Mouse (Mus musculus): Measurements from ENCODE around the gene Hoxa13. TPM values are rescaled to one million over a fixed set of nuclear protein-coding genes. Genes with fewer than 3 reads are reported as not detected.

Gene Hoxa13
- total and polyA plus RNA-seq, 3 experiments, result not detected

DNA sequence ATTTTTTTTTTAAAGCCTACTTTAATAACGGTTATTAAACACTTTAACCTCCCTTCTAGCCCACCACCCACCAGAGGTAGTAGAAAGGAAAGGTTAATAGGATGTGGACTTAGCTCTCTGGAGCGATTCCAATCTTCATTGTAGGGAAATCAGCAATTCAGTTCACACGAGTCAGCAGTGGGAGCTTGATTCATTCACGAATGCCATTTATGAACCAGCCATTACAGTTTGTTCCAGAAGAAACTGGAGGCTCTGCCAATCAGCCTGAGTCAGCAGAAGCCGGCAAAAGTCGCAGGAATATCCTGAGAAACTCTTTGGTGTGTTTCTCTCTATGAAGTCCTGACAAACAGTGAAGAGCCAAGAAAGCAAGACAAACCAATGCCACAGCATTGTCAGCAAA lies 33.9 kb upstream of the Hoxa13 start:
- Histone ChIP-seq H3K9ac (ENCODE audit: control insufficient read depth, low read depth, low read length, poor library complexity, severe bottlenecking) (no peak overlapping the region), H3K4me3 (ENCODE audit: control insufficient read depth in 1 of 2, insufficient read depth in 1 of 2, low read depth in 2 of 2, low read length in 2 of 2) (no peak overlapping the region), H3K4me1 (ENCODE audit: control insufficient read depth in 1 of 2, insufficient read depth in 2 of 2, low read length in 2 of 2) (no peaks in the 10 kb centered on the region), H3K79me2 (ENCODE audit: control insufficient read depth, insufficient read depth, low read length, poor library complexity) (no peaks in the 10 kb centered on the region), H3K36me3 (ENCODE audit: control insufficient read depth in 1 of 2, insufficient read depth in 2 of 2, low read length in 2 of 2) (no peaks in the 10 kb centered on the region), H3K9me3 (replicated peaks; ENCODE audit: insufficient read depth, low read length) (no peaks in the 10 kb centered on the region), H3K27me3 (ENCODE audit: control insufficient read depth in 1 of 2, insufficient read depth in 2 of 2, low read length in 2 of 2) (no peaks in the 10 kb centered on the region), H3K27ac (ENCODE audit: control insufficient read depth, low read depth, low read length) (no peak overlapping the region)
- DNase-seq (ENCODE audit: low read depth, low spot score), result no peak
- TF ChIP-seq NELFE (IDR thresholded peaks at IDR 0.05; ENCODE audit: low read depth, low read length) (no peak), GABPA (IDR thresholded peaks at IDR 0.05; ENCODE audit: low read depth, low read length) (no peak), TCF12 (IDR thresholded peaks at IDR 0.05; ENCODE audit: low read depth, low read length) (no peak), UBTF (IDR thresholded peaks at IDR 0.05; ENCODE audit: borderline replicate concordance, insufficient read depth, low read depth, low read length) (no peak), HCFC1 (IDR thresholded peaks at IDR 0.05; ENCODE audit: low read depth, low read length) (no peak), POLR2A (IDR thresholded peaks at IDR 0.05; ENCODE audit: control insufficient read depth in 1 of 2, insufficient read depth in 1 of 2, low read depth in 1 of 2, low read length in 2 of 2, poor library complexity in 1 of 2) (no peak), RCOR1 (IDR thresholded peaks at IDR 0.05; ENCODE audit: low read depth, low read length) (no peak), MYB (IDR thresholded peaks at IDR 0.05; ENCODE audit: low read depth, low read length) (no peak), TBP (IDR thresholded peaks at IDR 0.05; ENCODE audit: low read depth, low read length) (no peak), CHD1 (IDR thresholded peaks at IDR 0.05; ENCODE audit: low read depth, low read length) (no peak), E2F4 (IDR thresholded peaks at IDR 0.05; ENCODE audit: borderline replicate concordance, low read depth, low read length) (no peak), ETS1 (IDR thresholded peaks at IDR 0.05; ENCODE audit: low read depth, low read length) (no peak), CHD2 (IDR thresholded peaks at IDR 0.05; ENCODE audit: low read length) (no peak), ZC3H11A (IDR thresholded peaks at IDR 0.05; ENCODE audit: low read depth, low read length) (no peak), TAL1 (IDR thresholded peaks at IDR 0.05; ENCODE audit: low read length) (no peak), MAFK (IDR thresholded peaks at IDR 0.05; ENCODE audit: borderline replicate concordance, low read depth, low read length) (no peak), GATA1 (IDR thresholded peaks at IDR 0.05; ENCODE audit: low read depth, low read length) (no peak)

DNA sequence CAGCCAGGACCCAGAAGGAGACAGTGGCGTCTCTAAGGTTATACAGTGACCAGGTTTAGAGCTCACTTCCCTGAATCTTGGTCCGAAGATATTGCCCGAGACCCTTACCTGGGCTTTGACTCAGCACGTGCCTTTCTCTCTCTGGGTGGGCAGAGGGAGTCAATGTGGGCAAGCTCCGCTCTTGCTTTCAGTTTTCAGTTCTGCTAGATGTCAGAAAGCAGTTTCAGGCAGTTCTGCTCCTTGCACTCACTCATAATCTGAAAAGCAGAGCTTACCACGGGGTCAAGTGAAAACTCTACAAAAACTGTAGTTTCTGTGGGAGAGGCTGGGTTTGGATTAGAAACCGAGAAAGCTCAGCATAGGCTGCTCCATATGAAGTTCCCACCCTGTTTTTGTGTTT lies 31.6 kb upstream of the Hoxa13 start:
- no peak for TF ChIP-seq SMC3 (IDR thresholded peaks at IDR 0.05; ENCODE audit: low read depth, low read length)
- TF ChIP-seq MEF2A (IDR thresholded peaks at IDR 0.05; ENCODE audit: extremely low read depth, insufficient replicate concordance, low read depth, low read length, poor library complexity, severe bottlenecking), result no peak
- TF ChIP-seq RAD21 (IDR thresholded peaks at IDR 0.05; ENCODE audit: low read depth, low read length), result no peak
- TF ChIP-seq MAFK (IDR thresholded peaks at IDR 0.05; ENCODE audit: borderline replicate concordance, low read depth, low read length), result no peak
- TF ChIP-seq MXI1 (IDR thresholded peaks at IDR 0.05; ENCODE audit: low read depth, low read length), result no peak
- TF ChIP-seq MYB (IDR thresholded peaks at IDR 0.05; ENCODE audit: low read depth, low read length), result no peak
- TF ChIP-seq TAL1 (IDR thresholded peaks at IDR 0.05; ENCODE audit: low read length), result no peak
- TF ChIP-seq CHD2 (IDR thresholded peaks at IDR 0.05; ENCODE audit: low read length), result no peak
- TF ChIP-seq GABPA (IDR thresholded peaks at IDR 0.05; ENCODE audit: low read depth, low read length), result no peak
- TF ChIP-seq EP300 (IDR thresholded peaks at IDR 0.05; ENCODE audit: low read depth in 1 of 2, low read length in 2 of 2), result no peak
- TF ChIP-seq NRF1 (IDR thresholded peaks at IDR 0.05; ENCODE audit: insufficient read depth, low read depth, low read length, poor library complexity, severe bottlenecking), result no peak
- TF ChIP-seq POLR2AphosphoS2 (IDR thresholded peaks at IDR 0.05; ENCODE audit: low read length), result no peak
- DNase-seq (ENCODE audit: low read depth, low spot score), result no peak
- Histone ChIP-seq H3K27ac (ENCODE audit: control insufficient read depth, low read depth, low read length) (no peak overlapping the region), H3K9ac (ENCODE audit: control insufficient read depth, low read depth, low read length, poor library complexity, severe bottlenecking) (no peak overlapping the region), H3K27me3 (ENCODE audit: control insufficient read depth in 1 of 2, insufficient read depth in 2 of 2, low read length in 2 of 2) (no peaks in the 10 kb centered on the region), H3K4me3 (ENCODE audit: control insufficient read depth in 1 of 2, insufficient read depth in 1 of 2, low read depth in 2 of 2, low read length in 2 of 2) (no peak overlapping the region), H3K36me3 (ENCODE audit: control insufficient read depth in 1 of 2, insufficient read depth in 2 of 2, low read length in 2 of 2) (no peaks in the 10 kb centered on the region), H3K4me1 (ENCODE audit: control insufficient read depth in 1 of 2, insufficient read depth in 2 of 2, low read length in 2 of 2) (no peaks in the 10 kb centered on the region), H3K9me3 (replicated peaks; ENCODE audit: insufficient read depth, low read length) (no peaks in the 10 kb centered on the region), H3K79me2 (ENCODE audit: control insufficient read depth, insufficient read depth, low read length, poor library complexity) (no peaks in the 10 kb centered on the region)
